Mouse (Mus musculus) hindbrain, embryonic 15.5 days (tissue): ENCODE measurements at regions not wholly inside any gene's neighbourhood (a gene's known extent, or its start where the extent isn't known, plus 50 kb on each side); places are given as distances from the start of the nearest gene placed in this dataset.

Experiments used
- ATAC-seq: fragments of 200-750 bp; cut with Nextera tagmentation; 2 replicates; pipeline ENCODE4 v1.8.0; 2017; ENCODE audit warnings: low read depth, moderate number of reproducible peaks, moderate TSS enrichment; ENCODE audit not compliant: low FRiP score
- H3K27ac ChIP-seq: fragments of 300-500 bp; sonication (generic); replicated peaks from 2 replicates; pipeline ENCODE4 v1.5.1; 2015; ENCODE audit warnings: mild to moderate bottlenecking, inconsistent platforms
- H3K27me3 ChIP-seq: fragments of 300-500 bp; sonication (generic); 2 replicates; pipeline ENCODE4 v1.6.1; 2015; ENCODE audit warnings: control low read depth, inconsistent platforms
- H3K36me3 ChIP-seq: fragments of 300-500 bp; sonication (generic); 2 replicates; pipeline ENCODE4 v1.6.1; 2015; ENCODE audit warnings: control low read depth, inconsistent platforms
- H3K4me1 ChIP-seq: fragments of 300-500 bp; sonication (generic); replicated peaks from 2 replicates; pipeline ENCODE4 v1.6.1; 2015; ENCODE audit warnings: control low read depth, inconsistent platforms
- H3K4me2 ChIP-seq: fragments of 300-500 bp; sonication (generic); 2 replicates; pipeline ENCODE4 v1.6.1; 2015; ENCODE audit warnings: moderate library complexity, mild to moderate bottlenecking, inconsistent platforms
- H3K4me3 ChIP-seq: fragments of 300-500 bp; sonication (generic); 2 replicates; pipeline ENCODE4 v1.5.1; 2015; ENCODE audit warnings: mild to moderate bottlenecking, inconsistent platforms
- H3K9ac ChIP-seq: fragments of 300-500 bp; sonication (generic); 2 replicates; pipeline ENCODE4 v1.6.1; 2015; ENCODE audit warnings: inconsistent platforms
- H3K9me3 ChIP-seq: fragments of 300-500 bp; sonication (generic); 2 replicates; pipeline ENCODE4 v1.6.1; 2016; ENCODE audit warnings: control low read depth, inconsistent platforms
- WGBS: fragments of 180-500 bp; shearing (Covaris S2); methylation state at CpG from one replicate; pipeline ENCODE4 v1.1.7; 2015; 5-methylcytosine and 5-hydroxymethylcytosine counted together

DNA sequence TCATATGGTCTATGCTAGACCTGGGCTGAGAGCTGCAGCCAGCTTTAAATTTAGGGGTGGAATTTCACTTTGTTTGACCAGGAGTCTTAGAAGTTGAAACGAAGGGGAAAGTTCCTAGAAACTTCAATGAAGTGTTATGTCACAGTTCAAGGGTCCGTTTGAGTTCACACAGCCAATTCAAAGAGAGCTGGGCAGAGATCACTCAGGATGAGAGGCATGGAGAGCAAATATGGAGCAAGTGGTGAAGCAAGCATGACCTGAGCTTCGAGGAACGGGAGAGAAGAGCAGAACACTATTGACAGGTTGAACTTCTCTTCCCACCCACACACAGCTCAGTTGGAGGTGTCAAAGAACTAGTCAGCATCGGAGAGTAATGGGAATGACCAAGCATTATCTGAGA, 56.1 kb upstream of the Hmgn3 start:
- no peaks in the 10 kb centered on the region for H3K27me3 ChIP-seq
- ATAC-seq, result no peak
- no peak overlapping the region for H3K4me3 ChIP-seq
- H3K4me2 ChIP-seq, result no peak overlapping the region
- no peak overlapping the region for H3K9ac ChIP-seq
- no peaks in the 10 kb centered on the region for H3K4me1 ChIP-seq
- H3K36me3 ChIP-seq, result no peaks in the 10 kb centered on the region
- no peaks in the 10 kb centered on the region for H3K9me3 ChIP-seq
- H3K27ac ChIP-seq, result no peak overlapping the region
- WGBS, result 81% methylated on average over 5 of the region's 5 CpGs

DNA sequence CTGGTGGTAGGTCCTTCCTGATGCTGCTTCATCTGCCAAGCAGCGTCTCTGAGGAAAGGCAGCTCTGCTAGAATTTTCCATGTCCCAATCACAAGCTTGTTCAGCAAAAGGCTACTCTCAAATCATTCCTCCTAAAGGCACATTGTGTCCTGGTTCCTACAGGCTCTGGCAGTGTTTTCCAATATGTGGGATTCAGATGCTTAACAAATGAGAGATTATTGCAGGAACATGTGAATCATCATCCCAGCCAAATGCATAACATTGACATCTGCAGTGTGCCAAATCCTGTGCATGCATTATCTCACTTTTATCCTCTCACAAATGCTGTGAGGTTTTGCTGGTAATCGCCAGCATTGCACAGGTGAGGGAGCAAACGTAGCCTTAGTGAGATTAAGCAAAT, 53.3 kb upstream of the Hmgn3 start:
- no peak for ATAC-seq
- no peaks in the 10 kb centered on the region for H3K36me3 ChIP-seq
- H3K9me3 ChIP-seq, result no peaks in the 10 kb centered on the region
- H3K27ac ChIP-seq, result no peak overlapping the region
- no peaks in the 10 kb centered on the region for H3K27me3 ChIP-seq
- no peaks in the 10 kb centered on the region for H3K4me1 ChIP-seq
- H3K4me3 ChIP-seq, result no peak overlapping the region
- no peak overlapping the region for H3K9ac ChIP-seq
- no peak overlapping the region for H3K4me2 ChIP-seq
- 91% methylated on average over 3 of the region's 3 CpGs for WGBS

DNA sequence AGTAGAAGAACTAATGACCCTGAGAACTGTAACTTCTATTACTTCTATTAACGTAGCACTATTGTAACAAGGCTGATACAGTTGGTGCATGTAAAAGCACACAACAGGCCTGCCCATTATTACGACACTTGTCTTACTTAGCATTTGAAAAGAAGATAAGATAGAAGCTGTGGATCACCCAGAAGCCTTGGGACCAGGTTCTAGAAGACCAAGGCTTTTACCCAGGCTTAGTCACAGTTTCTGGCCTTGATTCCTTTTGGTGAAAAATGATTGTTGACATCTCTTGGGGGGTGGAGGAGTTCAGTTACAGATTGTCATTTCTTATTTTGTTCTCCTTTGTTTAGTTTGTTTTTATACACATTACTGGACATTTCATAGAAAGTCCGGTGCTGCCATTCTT, 52.7 kb upstream of the Hmgn3 start:
- 86% methylated on average over 3 of the region's 3 CpGs for WGBS
- Histone ChIP-seq H3K4me1 (no peaks in the 10 kb centered on the region), H3K9ac (no peak overlapping the region), H3K4me2 (no peak overlapping the region), H3K36me3 (no peaks in the 10 kb centered on the region), H3K27me3 (no peaks in the 10 kb centered on the region), H3K4me3 (no peak overlapping the region), H3K9me3 (no peaks in the 10 kb centered on the region), H3K27ac (no peak overlapping the region)
- ATAC-seq, result no peak

DNA sequence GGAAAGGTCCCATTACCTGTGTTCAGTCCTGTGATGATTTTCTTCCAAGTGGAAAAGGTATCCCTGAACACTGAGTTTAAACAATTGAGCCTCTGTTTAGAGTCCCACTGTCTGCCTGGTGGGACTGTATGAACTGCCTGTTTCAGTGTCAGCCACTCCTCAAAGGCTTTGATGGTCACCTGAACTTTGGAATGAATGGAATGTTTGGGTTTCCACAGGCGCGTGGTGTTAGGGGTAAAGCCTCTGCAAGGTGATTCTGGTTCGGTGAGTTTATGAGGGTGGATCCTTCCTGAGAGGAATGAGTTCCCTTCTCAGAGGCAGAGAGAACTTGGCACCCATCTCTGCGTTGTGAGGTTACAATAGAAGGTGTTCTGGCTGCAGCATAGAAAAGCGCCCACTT, 50.5 kb upstream of the Hmgn3 start:
- Histone ChIP-seq H3K27me3 (no peaks in the 10 kb centered on the region), H3K36me3 (no peaks in the 10 kb centered on the region), H3K4me1 (no peaks in the 10 kb centered on the region), H3K4me2 (no peak overlapping the region), H3K9me3 (no peaks in the 10 kb centered on the region), H3K27ac (no peak overlapping the region), H3K4me3 (no peak overlapping the region), H3K9ac (no peak overlapping the region)
- no peak for ATAC-seq
- WGBS, result 80% methylated on average over 5 of the region's 5 CpGs
